ENCODE assay signal across 22 mouse cellular contexts in the genomic region with DNA sequence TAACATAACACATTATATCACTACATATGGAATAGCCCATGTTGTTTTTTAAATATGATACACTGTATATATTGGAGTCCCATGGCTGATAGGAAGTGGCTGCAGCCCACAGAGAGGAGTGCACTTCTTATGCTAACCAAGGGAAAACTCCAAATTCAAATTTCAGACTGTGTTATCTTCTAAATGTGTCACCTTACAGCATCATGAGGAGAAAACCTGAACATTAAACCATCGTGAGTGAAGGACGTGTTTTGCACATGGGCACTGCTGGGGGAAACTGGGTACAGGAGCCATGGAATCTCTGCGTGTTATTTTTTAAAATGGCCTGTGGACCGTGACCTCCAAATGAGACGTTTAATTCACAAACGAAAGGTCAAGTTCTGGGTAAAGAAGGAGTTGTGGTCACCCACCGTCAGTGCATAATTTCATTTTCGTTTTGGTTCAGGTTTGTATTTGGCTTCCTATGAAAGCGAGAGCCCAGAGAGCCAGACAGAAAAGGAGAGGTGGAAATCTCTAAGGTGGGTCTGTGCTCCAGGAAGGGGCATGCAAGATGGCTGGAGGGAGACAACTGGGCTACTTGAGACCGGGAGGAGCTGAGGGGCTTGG. TPM values are rescaled to one million over a fixed set of nuclear protein-coding genes. Genes with fewer than 3 reads are reported as not detected.
DNase-seq lines count a peak whose midpoint lies in the region; ATAC-seq and TF ChIP-seq lines count a peak whose summit lies in the region.
"Had no signal": no experiment of that assay in that cellular context is flagged by ENCODE, and none has a peak within 500 bp of the region (broad histone marks: within the 10 kb centered on the region; RNA-seq: fewer than 3 reads in every experiment).

No protein-coding gene starts in this region.

- TF ChIP-seq CTCF in CH12.LX (conservative IDR thresholded peaks at IDR 0.05 in 1 of 2, IDR thresholded peaks at IDR 0.05 in 1 of 2; ENCODE audit: low read depth in 2 of 2, low read length in 2 of 2): no peak
- no peak for TF ChIP-seq CTCF in forebrain, postnatal 0 days (IDR thresholded peaks at IDR 0.05; ENCODE audit: low read depth)
- no peak for TF ChIP-seq CTCF in thymus, adult 2 months (IDR thresholded peaks at IDR 0.05; ENCODE audit: borderline replicate concordance, control insufficient read depth, extremely low read depth, insufficient read depth, low read length, poor library complexity)

- peak; percentile 45 for ATAC-seq in inflammation-experienced regulatory T-cells, adult 6 months
- no peak for ATAC-seq in forebrain, postnatal 0 days
- ATAC-seq: forebrain, embryonic 15.5 days; hindbrain, postnatal 0 days had no signal

- DNase-seq in A20 (ENCODE audit: low read depth, low spot score) (peak; percentile 60), CH12.LX (ENCODE audit: extremely low read depth) (peak; percentile 48)
- peak; percentile 22 for DNase-seq in splenic B cell, adult 2 months (ENCODE audit: low read depth, low spot score)
- no peak for DNase-seq in forebrain, postnatal 0 days
- DNase-seq in cerebellum, postnatal 14 days: no peak
- DNase-seq in thymus, adult 2 months: no peak
- DNase-seq: adrenal gland, postnatal 14 days; cerebellum, adult 2 months; cerebellum, postnatal 10 days; embryo, embryonic 11 days; gastrocnemius, postnatal 10 days; heart, adult 18-20 months; heart, postnatal 14 days had no signal

- peak; percentile 66; the same call in 1 of the 2 replicates for TF ChIP-seq EP300 in CH12.LX (IDR thresholded peaks at IDR 0.05; ENCODE audit: low read length)

- H3K4me2 ChIP-seq in CH12.LX (ENCODE audit: insufficient read depth, low read depth, poor library complexity, severe bottlenecking): peak overlapping the region; percentile 88
- H3K4me2 ChIP-seq in forebrain, postnatal 0 days (ENCODE audit: low read depth): no peak overlapping the region
- H3K4me2 ChIP-seq: embryonic facial prominence, embryonic 15.5 days; forebrain, embryonic 15.5 days; heart, embryonic 11.5 days; heart, embryonic 15.5 days; hindbrain, embryonic 13.5 days had no signal

- no peak overlapping the region for H3K27ac ChIP-seq in CH12.LX (ENCODE audit: insufficient read depth, low read depth)
- H3K27ac ChIP-seq in forebrain, postnatal 0 days (ENCODE audit: low read depth, low read length): no peak overlapping the region
- no peak overlapping the region for H3K27ac ChIP-seq in thymus, adult 2 months (ENCODE audit: control insufficient read depth, insufficient read depth, low read length)
- H3K27ac ChIP-seq: embryonic facial prominence, embryonic 15.5 days; forebrain, embryonic 10.5 days; forebrain, embryonic 15.5 days; heart, embryonic 15.5 days; hindbrain, embryonic 13.5 days; hindbrain, postnatal 0 days had no signal

- peak overlapping the region; percentile 17 to 43 (median 26) for H3K4me3 ChIP-seq in CH12.LX (replicated peaks in 1 of 3; ENCODE audit: low read depth in 2 of 3, low read length in 2 of 3, poor library complexity in 1 of 3)
- no peak overlapping the region for H3K4me3 ChIP-seq in forebrain, postnatal 0 days (ENCODE audit: low read depth, low read length)
- no peak overlapping the region for H3K4me3 ChIP-seq in thymus, adult 2 months (ENCODE audit: control insufficient read depth, insufficient read depth, low read length)
- H3K4me3 ChIP-seq: embryonic facial prominence, embryonic 15.5 days; erythroblast, embryonic 14.5 days; forebrain, embryonic 10.5 days; forebrain, embryonic 15.5 days; heart, embryonic 15.5 days; hindbrain, embryonic 13.5 days had no signal

- no peaks in the 10 kb centered on the region for H3K79me2 ChIP-seq in CH12.LX (replicated peaks; ENCODE audit: control insufficient read depth, extremely low read depth, insufficient read depth, poor library complexity, severe bottlenecking)

- no peaks in the 10 kb centered on the region for H3K36me3 ChIP-seq in CH12.LX (replicated peaks in 1 of 2; ENCODE audit: control insufficient read depth in 1 of 2, insufficient read depth in 1 of 2, low read length in 1 of 2)
- H3K36me3 ChIP-seq in splenic B cell, adult 2 months (ENCODE audit: control insufficient read depth, insufficient read depth, low read length, poor library complexity, severe bottlenecking): no peaks in the 10 kb centered on the region
- H3K36me3 ChIP-seq in forebrain, postnatal 0 days (ENCODE audit: insufficient read depth): no peaks in the 10 kb centered on the region
- H3K36me3 ChIP-seq in thymus, adult 2 months (ENCODE audit: control insufficient read depth, insufficient read depth, low read length): no peaks in the 10 kb centered on the region
- H3K36me3 ChIP-seq: embryonic facial prominence, embryonic 15.5 days; forebrain, embryonic 10.5 days; forebrain, embryonic 15.5 days; heart, embryonic 15.5 days; hindbrain, embryonic 13.5 days had no signal

- 0 out of 2 replicates have a peak overlapping the region, but pooled peaks have one; percentile 10 for H3K9ac ChIP-seq in CH12.LX (ENCODE audit: insufficient read depth, low read depth)
- no peak overlapping the region for H3K9ac ChIP-seq in forebrain, postnatal 0 days
- H3K9ac ChIP-seq: embryonic facial prominence, embryonic 15.5 days; forebrain, embryonic 15.5 days; heart, embryonic 15.5 days; hindbrain, embryonic 13.5 days had no signal

- 85% methylated on average over 10 of the region's 10 CpGs for WGBS in forebrain, postnatal 0 days
- 50% methylated on average over 10 of the region's 10 CpGs for WGBS in thymus, adult 2 months

- no peak for TF ChIP-seq POLR2A in CH12.LX (IDR thresholded peaks at IDR 0.05; ENCODE audit: low read depth, low read length)
- no peak for TF ChIP-seq POLR2A in thymus, adult 2 months (IDR thresholded peaks at IDR 0.05; ENCODE audit: control insufficient read depth, extremely low read depth, insufficient read depth, low read length, poor library complexity)

- dilution Hi-C loops in CH12.LX (cut with MboI; ENCODE audit: extremely low pct_ligation_motif_present, extremely low pct_unique_long_range_greater_than_20kb, low sequenced_read_pairs): no loop called here

- H3K27me3 ChIP-seq in CH12.LX (replicated peaks): no peaks in the 10 kb centered on the region
- no peaks in the 10 kb centered on the region for H3K27me3 ChIP-seq in splenic B cell, adult 2 months (ENCODE audit: control insufficient read depth, insufficient read depth, low read length, poor library complexity, severe bottlenecking)
- H3K27me3 ChIP-seq in forebrain, postnatal 0 days (ENCODE audit: insufficient read depth, low read length): no peaks in the 10 kb centered on the region
- H3K27me3 ChIP-seq in thymus, adult 2 months (ENCODE audit: control insufficient read depth, insufficient read depth, low read length): no peaks in the 10 kb centered on the region
- H3K27me3 ChIP-seq: embryonic facial prominence, embryonic 15.5 days; forebrain, embryonic 15.5 days; heart, embryonic 15.5 days; hindbrain, embryonic 13.5 days had no signal

- peaks cover 30 to 55% of the 10 kb centered on the region in 2 experiments for H3K4me1 ChIP-seq in CH12.LX (ENCODE audit: control insufficient read depth in 1 of 2, insufficient read depth in 2 of 2)
- H3K4me1 ChIP-seq in forebrain, postnatal 0 days (ENCODE audit: insufficient read depth): no peaks in the 10 kb centered on the region
- peaks cover 29% of the 10 kb centered on the region for H3K4me1 ChIP-seq in thymus, adult 2 months (replicated peaks; ENCODE audit: control insufficient read depth, insufficient read depth, low read length)
- H3K4me1 ChIP-seq: embryonic facial prominence, embryonic 15.5 days; forebrain, embryonic 10.5 days; forebrain, embryonic 15.5 days; hindbrain, embryonic 13.5 days had no signal

- no peak for TF ChIP-seq RAD21 in CH12.LX (IDR thresholded peaks at IDR 0.05; ENCODE audit: low read depth, low read length)

- peaks cover 4% of the 10 kb centered on the region for H3K9me3 ChIP-seq in CH12.LX (replicated peaks; ENCODE audit: low read length)
- H3K9me3 ChIP-seq in forebrain, postnatal 0 days (ENCODE audit: low read length): no peaks in the 10 kb centered on the region
- H3K9me3 ChIP-seq: embryonic facial prominence, embryonic 15.5 days; forebrain, embryonic 10.5 days; forebrain, embryonic 15.5 days; heart, embryonic 15.5 days; hindbrain, embryonic 13.5 days had no signal

- in situ Hi-C loops in CH12.LX (cut with MboI; ENCODE audit: low pct_ligation_motif_present, low pct_unique_long_range_greater_than_20kb, low sequenced_read_pairs): no loop called here

TF ChIP-seq in CH12.LX, 34 proteins besides CTCF, POLR2A, EP300 and RAD21:
- TF ChIP-seq IRF4 (IDR thresholded peaks at IDR 0.05; ENCODE audit: low read depth, low read length) (peak; percentile 80), ZNF384 (IDR thresholded peaks at IDR 0.05; ENCODE audit: low read depth, low read length) (0 out of 2 replicates have a peak, but pooled peaks have one; percentile 10), TBP (conservative IDR thresholded peaks at IDR 0.05; ENCODE audit: low read depth, low read length) (no peak), GABPA (IDR thresholded peaks at IDR 0.05; ENCODE audit: insufficient replicate concordance, low read depth, low read length) (no peak), MEF2A (IDR thresholded peaks at IDR 0.05; ENCODE audit: borderline replicate concordance, low read depth, low read length) (peak; percentile 61; the same call in 1 of the 2 replicates), MXI1 (IDR thresholded peaks at IDR 0.05; ENCODE audit: low read depth, low read length) (peak; percentile 63; the same call in 1 of the 2 replicates), ETS1 (conservative IDR thresholded peaks at IDR 0.05; ENCODE audit: low read depth, low read length) (peak; percentile 61), BHLHE40 (IDR thresholded peaks at IDR 0.05; ENCODE audit: low read depth, low read length) (peak; percentile 55)
TF ChIP-seq in CH12.LX: peak in this region for 6.

RNA-seq across cellular contexts. Expression of gene Rnf130, which starts 47.1 kb away (rescaled TPM):
- total RNA-seq in CH12.LX (2012; rRNA removed) (not detected in 2 replicates), CH12.LX (2014; rRNA removed) (not detected in 2 replicates)
- polyA plus RNA-seq in CH12.LX (2012; ENCODE audit: insufficient read length, low read depth): not detected in 2 replicates
- polyA plus RNA-seq in inflammation-experienced regulatory T-cells, adult 6 months (2017; shearing (Covaris generic)): 1 to 10 TPM; 1.1 to 4.2 (median 3.5) TPM
- total RNA-seq in forebrain, postnatal 0 days (2014; rRNA removed): 97.9 and 116 TPM in 2 replicates
- polyA plus RNA-seq in forebrain, postnatal 0 days (2015; fragmentation: Nextera tagmentation; extraction: Ambion mirVana): 47.9 and 61.1 TPM in 2 replicates
- 30.3 and 41.1 TPM in 2 replicates for polyA plus RNA-seq in thymus, adult 2 months (2012; rRNA removed)

Comparison
In these comparisons a context has a peak if more than half of its experiments do, and no peak if none do; other contexts are left out.
1. DNase-seq: peak in A20 (single experiment), CH12.LX (single experiment) and splenic B cell, adult 2 months (single experiment); none in forebrain, postnatal 0 days (single experiment), cerebellum, postnatal 14 days (0 of 2) and thymus, adult 2 months (single experiment).
2. H3K4me3 ChIP-seq: peak in CH12.LX (3 of 3); none in forebrain, postnatal 0 days (single experiment) and thymus, adult 2 months (single experiment).